Mouse (Mus musculus): ENCODE data around the gene Pgpep1. TPM values are rescaled to one million over a fixed set of nuclear protein-coding genes. Genes with fewer than 3 reads are reported as not detected.
A peak's percentile ranks its signal among the peaks of the same experiment; 100 is the strongest.

Gene Pgpep1
- polyA plus RNA-seq, 1 experiment: 38.5 TPM

- TF ChIP-seq MYOG (IDR thresholded peaks at IDR 0.05; ENCODE audit: control insufficient read depth in 1 of 3, insufficient read depth in 1 of 3, insufficient read length in 2 of 3, low read depth in 2 of 3): peak in 2 of 3 experiments; percentile 8 to 56
- TF ChIP-seq CEBPB (IDR thresholded peaks at IDR 0.05; ENCODE audit: insufficient read depth, poor library complexity, severe bottlenecking): no peak
- TF ChIP-seq REST (IDR thresholded peaks at IDR 0.05; ENCODE audit: insufficient read depth, insufficient read length): no peak
- peak; percentile 50 for TF ChIP-seq USF1 (IDR thresholded peaks at IDR 0.05; ENCODE audit: low read depth)
- peak; percentile 85 for TF ChIP-seq SRF (IDR thresholded peaks at IDR 0.05; ENCODE audit: control insufficient read depth, insufficient read length, low read depth)
- no peaks in the 10 kb centered on the region for H3K36me3 ChIP-seq (ENCODE audit: control insufficient read depth, insufficient read depth)
- H3K27me3 ChIP-seq (ENCODE audit: control insufficient read depth, insufficient read depth, insufficient read length): no peaks in the 10 kb centered on the region
- peak overlapping the region; percentile 37 for H3K4me3 ChIP-seq
- H3ac ChIP-seq (ENCODE audit: control insufficient read depth, insufficient read length): no peak overlapping the region
- peak overlapping the region; percentile 98 for H3K4me2 ChIP-seq (ENCODE audit: low read depth)
- peaks cover 6% of the 10 kb centered on the region for H3K79me2 ChIP-seq (ENCODE audit: control insufficient read depth, insufficient read depth)
Measured at GRCm38 (mm10) chr8:70609849-70610795, 50.1 kb downstream of the Pgpep1 start.

GRCm38 (mm10) chr8:70609368-70609848 lies 50.8 kb downstream of the Pgpep1 start:
- Histone ChIP-seq H3K36me3 (ENCODE audit: control insufficient read depth, insufficient read depth) (no peaks in the 10 kb centered on the region), H3K4me3 (peak overlapping the region; percentile 37), H3ac (ENCODE audit: control insufficient read depth, insufficient read length) (no peak overlapping the region), H3K4me2 (ENCODE audit: low read depth) (peak overlapping the region; percentile 96), H3K27me3 (ENCODE audit: control insufficient read depth, insufficient read depth, insufficient read length) (no peaks in the 10 kb centered on the region), H3K79me2 (ENCODE audit: control insufficient read depth, insufficient read depth) (peaks cover 6% of the 10 kb centered on the region)
- TF ChIP-seq SRF (IDR thresholded peaks at IDR 0.05; ENCODE audit: control insufficient read depth, insufficient read length, low read depth) (no peak), POLR2AphosphoS2 (IDR thresholded peaks at IDR 0.05; ENCODE audit: insufficient read length, low read depth) (peak; percentile 60), E2F4 (IDR thresholded peaks at IDR 0.05; ENCODE audit: insufficient read depth) (peak; percentile 4), CEBPB (IDR thresholded peaks at IDR 0.05; ENCODE audit: insufficient read depth, poor library complexity, severe bottlenecking) (no peak), MYOD1 (IDR thresholded peaks at IDR 0.05; ENCODE audit: control insufficient read depth in 1 of 3, insufficient read length in 2 of 3, low read depth in 2 of 3) (peak in 1 of 3 experiments; percentile 2), MYOG (IDR thresholded peaks at IDR 0.05; ENCODE audit: control insufficient read depth in 1 of 3, insufficient read depth in 1 of 3, insufficient read length in 2 of 3, low read depth in 2 of 3) (peak in 2 of 3 experiments; percentile 1 to 43), TCF12 (IDR thresholded peaks at IDR 0.05; ENCODE audit: insufficient read depth, poor library complexity, severe bottlenecking) (no peak), POLR2A (IDR thresholded peaks at IDR 0.05; ENCODE audit: insufficient read length, low read depth) (peak; percentile 56), MAX (IDR thresholded peaks at IDR 0.05; ENCODE audit: low read depth) (no peak), REST (IDR thresholded peaks at IDR 0.05; ENCODE audit: insufficient read depth, insufficient read length) (no peak), TCF3 (IDR thresholded peaks at IDR 0.05; ENCODE audit: insufficient read length, low read depth) (no peak), USF1 (IDR thresholded peaks at IDR 0.05; ENCODE audit: low read depth) (no peak)

DNA sequence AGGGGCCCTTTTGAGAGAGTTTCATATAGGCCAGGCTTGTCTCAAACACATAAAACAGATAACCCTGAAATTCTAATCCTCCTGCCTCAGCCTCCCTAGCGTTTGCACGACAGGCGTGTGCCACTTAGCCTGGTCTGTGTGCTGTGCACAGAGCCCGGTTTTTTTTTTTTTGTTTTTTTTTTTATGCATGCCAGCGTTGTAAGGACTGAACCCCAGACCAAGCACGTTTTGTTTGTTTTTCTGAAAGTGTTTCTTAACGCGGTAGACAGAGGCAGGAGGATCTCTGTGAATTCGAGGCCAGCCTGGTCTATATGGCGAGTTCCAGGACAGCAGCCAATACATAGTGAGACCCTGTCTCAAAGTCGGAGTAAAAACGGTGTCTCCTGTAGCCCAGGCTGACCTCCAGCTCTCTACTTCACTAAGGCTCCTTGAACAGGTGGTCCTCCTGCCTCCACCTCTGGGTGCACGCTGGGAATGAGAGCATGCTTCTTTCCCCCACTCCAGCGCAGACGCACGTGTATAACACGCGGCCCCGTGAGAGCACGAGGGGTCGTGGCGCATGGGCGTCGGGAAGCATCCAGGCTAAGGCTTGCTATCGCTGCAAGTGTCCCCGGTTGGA lies 51.3 kb downstream of the Pgpep1 start, which contains the start of gene Ssbp4:
Gene Ssbp4, minus strand, starts transcription at position 124 of the 619 bp plus-strand sequence.
- TF ChIP-seq USF1 (IDR thresholded peaks at IDR 0.05; ENCODE audit: low read depth) (no peak), POLR2A (IDR thresholded peaks at IDR 0.05; ENCODE audit: insufficient read length, low read depth) (no peak), TCF3 (IDR thresholded peaks at IDR 0.05; ENCODE audit: insufficient read length, low read depth) (no peak), MYOD1 (IDR thresholded peaks at IDR 0.05; ENCODE audit: control insufficient read depth in 1 of 3, insufficient read length in 2 of 3, low read depth in 2 of 3) (no peak), SRF (IDR thresholded peaks at IDR 0.05; ENCODE audit: control insufficient read depth, insufficient read length, low read depth) (no peak), E2F4 (IDR thresholded peaks at IDR 0.05; ENCODE audit: insufficient read depth) (no peak), TCF12 (IDR thresholded peaks at IDR 0.05; ENCODE audit: insufficient read depth, poor library complexity, severe bottlenecking) (no peak), MYOG (IDR thresholded peaks at IDR 0.05; ENCODE audit: control insufficient read depth in 1 of 3, insufficient read depth in 1 of 3, insufficient read length in 2 of 3, low read depth in 2 of 3) (no peak), CEBPB (IDR thresholded peaks at IDR 0.05; ENCODE audit: insufficient read depth, poor library complexity, severe bottlenecking) (no peak), MAX (IDR thresholded peaks at IDR 0.05; ENCODE audit: low read depth) (no peak), REST (IDR thresholded peaks at IDR 0.05; ENCODE audit: insufficient read depth, insufficient read length) (no peak), POLR2AphosphoS2 (IDR thresholded peaks at IDR 0.05; ENCODE audit: insufficient read length, low read depth) (no peak)
- Histone ChIP-seq H3K79me2 (ENCODE audit: control insufficient read depth, insufficient read depth) (peaks cover 6% of the 10 kb centered on the region), H3ac (ENCODE audit: control insufficient read depth, insufficient read length) (peak within 1 kb of the TSS; percentile 61), H3K4me3 (peak within 1 kb of the TSS; percentile 37), H3K4me2 (ENCODE audit: low read depth) (peak within 1 kb of the TSS; percentile 96), H3K36me3 (ENCODE audit: control insufficient read depth, insufficient read depth) (no peaks in the 10 kb centered on the region), H3K27me3 (ENCODE audit: control insufficient read depth, insufficient read depth, insufficient read length) (no peaks in the 10 kb centered on the region)

- Histone ChIP-seq H3K27me3 (ENCODE audit: control insufficient read depth, insufficient read depth, insufficient read length) (no peaks in the 10 kb centered on the region), H3K4me2 (ENCODE audit: low read depth) (peak overlapping the region; percentile 96), H3K79me2 (ENCODE audit: control insufficient read depth, insufficient read depth) (peaks cover 6% of the 10 kb centered on the region), H3ac (ENCODE audit: control insufficient read depth, insufficient read length) (peak overlapping the region; percentile 61), H3K4me3 (peak overlapping the region; percentile 37), H3K36me3 (ENCODE audit: control insufficient read depth, insufficient read depth) (no peaks in the 10 kb centered on the region)
- TF ChIP-seq MAX (IDR thresholded peaks at IDR 0.05; ENCODE audit: low read depth) (no peak), TCF12 (IDR thresholded peaks at IDR 0.05; ENCODE audit: insufficient read depth, poor library complexity, severe bottlenecking) (no peak), POLR2A (IDR thresholded peaks at IDR 0.05; ENCODE audit: insufficient read length, low read depth) (peak; percentile 63), CEBPB (IDR thresholded peaks at IDR 0.05; ENCODE audit: insufficient read depth, poor library complexity, severe bottlenecking) (no peak), TCF3 (IDR thresholded peaks at IDR 0.05; ENCODE audit: insufficient read length, low read depth) (no peak), MYOG (IDR thresholded peaks at IDR 0.05; ENCODE audit: control insufficient read depth in 1 of 3, insufficient read depth in 1 of 3, insufficient read length in 2 of 3, low read depth in 2 of 3) (peak in 2 of 3 experiments; percentile 70 to 72), POLR2AphosphoS2 (IDR thresholded peaks at IDR 0.05; ENCODE audit: insufficient read length, low read depth) (peak; percentile 48), USF1 (IDR thresholded peaks at IDR 0.05; ENCODE audit: low read depth) (no peak), REST (IDR thresholded peaks at IDR 0.05; ENCODE audit: insufficient read depth, insufficient read length) (no peak), SRF (IDR thresholded peaks at IDR 0.05; ENCODE audit: control insufficient read depth, insufficient read length, low read depth) (no peak), MYOD1 (IDR thresholded peaks at IDR 0.05; ENCODE audit: control insufficient read depth in 1 of 3, insufficient read length in 2 of 3, low read depth in 2 of 3) (peak in 2 of 3 experiments; percentile 64 to 87), E2F4 (IDR thresholded peaks at IDR 0.05; ENCODE audit: insufficient read depth) (no peak)
Measured at GRCm38 (mm10) chr8:70607898-70608748, 52.1 kb downstream of the Pgpep1 start.

Data from myocyte (in vitro differentiated cells).